Mouse (Mus musculus) neutrophil, adult 59 days (primary cell): Measurements from ENCODE around the gene Esrrb. TPM values are rescaled to one million over a fixed set of nuclear protein-coding genes. Genes with fewer than 3 reads are reported as not detected.

Source experiments
- total RNA-seq, 2 experiments: library from RNA; stranded (reverse); gene quantifications; 1 replicate in 1 of 2; 2 replicates in 1 of 2; pipeline ENCODE4 v1.2.4; 2023

Gene Esrrb
- total RNA-seq, result not detected

DNA sequence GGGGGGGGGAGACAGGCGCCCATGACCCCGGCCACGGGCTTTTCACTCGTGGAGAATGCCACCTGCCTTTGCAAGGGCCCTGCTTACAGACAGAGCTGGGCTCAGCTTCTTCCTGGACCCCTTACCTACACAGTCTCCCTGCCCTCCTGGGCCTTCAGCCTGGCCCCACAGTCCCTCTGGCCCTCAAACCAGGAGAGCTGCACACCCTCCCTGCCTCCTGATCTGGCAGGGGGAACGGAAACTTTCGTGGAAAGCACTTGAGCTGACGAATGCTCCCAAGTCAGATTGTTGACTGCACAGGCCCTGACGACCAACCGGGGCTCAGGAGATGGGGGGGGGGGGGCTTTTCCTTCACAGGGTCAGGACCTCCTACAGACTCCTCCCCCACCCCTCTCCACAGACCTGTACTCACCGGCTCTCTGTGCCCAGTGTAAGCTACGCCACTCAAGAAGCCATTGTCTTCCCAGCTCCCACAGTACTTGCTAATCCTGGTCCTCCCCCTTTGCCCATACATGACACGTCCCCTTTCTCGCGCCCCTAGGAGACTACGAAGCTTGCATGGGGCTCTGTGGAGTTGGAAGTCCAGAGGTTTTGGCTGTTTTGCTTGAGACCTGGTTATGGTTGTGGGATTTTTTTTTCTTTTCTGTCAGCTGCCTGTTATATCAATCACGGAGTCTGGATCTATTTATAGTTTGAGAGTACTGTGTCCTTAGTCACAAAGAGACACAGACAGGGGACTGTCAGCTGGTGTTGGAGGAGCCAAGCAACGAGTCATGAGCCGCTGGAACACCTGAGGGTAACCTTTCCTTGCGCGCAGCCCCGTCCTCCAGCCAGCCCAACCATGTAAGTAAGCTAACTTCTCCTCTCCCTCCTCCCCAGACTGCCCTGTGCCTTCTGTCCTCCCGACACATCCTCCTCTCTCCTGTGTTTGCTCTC, at the start of gene Esrrb:
TSS of gene Esrrb (plus strand) at position 422 of the 936 bp plus-strand sequence.

Other genes with a start within 250 kb of the Esrrb start
- 10 to 100 TPM; 56.9 to 59.6 TPM for gene Gpatch2l, start 119.3 kb upstream of the Esrrb start, total RNA-seq